Mouse (Mus musculus): ENCODE results near the gene Jazf1. TPM values are rescaled to one million over a fixed set of nuclear protein-coding genes. Genes with fewer than 3 reads are reported as not detected.

Jazf1 gene
- polyA plus RNA-seq, 1 experiment, result 0.27 TPM

DNA sequence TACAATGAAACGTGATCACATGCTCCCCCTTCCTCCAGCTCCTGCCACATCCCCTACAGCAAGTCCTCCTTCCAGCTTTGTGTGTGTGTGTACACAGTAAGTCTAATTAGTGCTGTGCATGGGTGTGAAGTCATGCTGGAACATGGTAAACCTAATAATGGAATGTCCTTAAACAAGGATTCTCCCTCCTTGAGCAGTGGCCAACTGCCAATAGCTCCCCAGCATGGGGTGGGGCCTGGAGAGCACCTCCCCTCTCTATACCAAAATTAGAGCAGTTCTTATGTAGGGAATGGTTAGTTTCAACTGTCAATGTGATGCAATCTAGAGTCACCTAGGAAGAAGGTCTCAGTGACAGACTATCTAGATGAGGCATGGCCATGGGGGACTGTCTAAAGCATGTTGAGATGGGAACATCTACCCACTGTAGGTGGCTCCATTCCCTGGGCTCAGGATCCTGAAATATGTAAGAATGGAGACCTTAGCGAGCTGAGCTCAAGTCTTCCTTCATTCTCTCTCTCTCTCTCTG, 240.6 kb downstream of the Jazf1 start:
- no peak for TF ChIP-seq CTCF (IDR thresholded peaks at IDR 0.05; ENCODE audit: extremely low read depth, insufficient read length, insufficient replicate concordance, low read depth, low read length)
- WGBS, result 86% methylated on average over 2 of the region's 2 CpGs
- Histone ChIP-seq H3K36me3 (ENCODE audit: control insufficient read depth, insufficient read depth, low read length) (no peaks in the 10 kb centered on the region), H3K4me1 (ENCODE audit: control insufficient read depth, insufficient read depth, insufficient read length, low read length) (no peaks in the 10 kb centered on the region), H3K4me3 (ENCODE audit: low read depth, low read length) (no peak overlapping the region), H3K27ac (ENCODE audit: insufficient read depth, low read depth, low read length) (no peak overlapping the region), H3K27me3 (ENCODE audit: control insufficient read depth, insufficient read depth, low read length) (no peaks in the 10 kb centered on the region)

DNA sequence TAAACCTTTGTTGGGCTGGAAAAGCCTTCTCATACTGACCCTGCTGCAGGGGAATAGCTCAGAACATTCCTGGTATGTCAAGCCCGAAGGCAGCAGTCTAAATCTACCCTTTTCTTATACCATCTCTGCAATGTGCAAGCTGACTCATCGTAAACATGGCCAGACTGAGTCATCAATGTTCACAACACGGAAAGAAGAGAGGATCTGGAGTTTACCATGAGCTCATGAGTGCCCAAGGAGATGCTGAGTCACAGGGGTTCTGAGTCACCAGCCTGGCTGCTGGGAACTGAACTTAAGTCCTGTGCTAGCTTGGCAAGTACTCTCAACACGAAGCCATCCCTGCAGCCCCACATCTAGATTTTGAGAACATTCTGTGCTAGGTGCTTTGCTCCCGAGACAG, 242.9 kb downstream of the Jazf1 start:
- H3K27ac ChIP-seq (ENCODE audit: insufficient read depth, low read depth, low read length), result no peak overlapping the region
- H3K27me3 ChIP-seq (ENCODE audit: control insufficient read depth, insufficient read depth, low read length), result no peaks in the 10 kb centered on the region
- no peak for TF ChIP-seq POLR2A (IDR thresholded peaks at IDR 0.05; ENCODE audit: low read depth, low read length)
- TF ChIP-seq CTCF (IDR thresholded peaks at IDR 0.05; ENCODE audit: extremely low read depth, insufficient read length, insufficient replicate concordance, low read depth, low read length), result no peak
- WGBS, result 43% methylated on average over 5 of the region's 5 CpGs
- no peaks in the 10 kb centered on the region for H3K36me3 ChIP-seq (ENCODE audit: control insufficient read depth, insufficient read depth, low read length)
- H3K4me3 ChIP-seq (ENCODE audit: low read depth, low read length), result no peak overlapping the region
- H3K4me1 ChIP-seq (ENCODE audit: control insufficient read depth, insufficient read depth, insufficient read length, low read length), result no peaks in the 10 kb centered on the region

DNA sequence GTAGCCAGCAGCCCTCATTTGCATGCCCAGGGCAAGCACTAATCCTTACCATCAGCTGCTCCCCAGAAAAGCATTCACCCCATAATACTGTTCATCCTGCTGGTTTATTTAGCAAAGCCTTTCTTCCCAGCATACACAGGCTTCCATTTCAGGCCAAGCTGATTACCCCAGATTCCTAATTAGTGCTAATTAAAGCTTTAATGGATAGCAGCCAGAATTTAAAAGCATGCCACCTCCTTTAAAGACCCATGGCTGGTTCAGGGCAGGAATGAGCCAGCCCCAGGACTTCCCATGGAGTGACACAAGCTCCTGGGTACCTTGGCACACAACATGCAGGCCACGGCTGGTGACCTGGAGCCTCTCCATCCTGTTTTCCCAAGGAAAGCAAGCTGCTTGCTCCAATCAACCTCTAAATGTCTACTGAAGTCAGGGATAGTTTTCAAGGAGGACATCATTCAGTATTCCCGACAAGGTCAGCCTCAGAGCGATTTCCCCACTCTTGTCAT, 243.4 kb downstream of the Jazf1 start:
- Histone ChIP-seq H3K36me3 (ENCODE audit: control insufficient read depth, insufficient read depth, low read length) (no peaks in the 10 kb centered on the region), H3K27ac (ENCODE audit: insufficient read depth, low read depth, low read length) (no peak overlapping the region), H3K4me3 (ENCODE audit: low read depth, low read length) (no peak overlapping the region), H3K27me3 (ENCODE audit: control insufficient read depth, insufficient read depth, low read length) (no peaks in the 10 kb centered on the region), H3K4me1 (ENCODE audit: control insufficient read depth, insufficient read depth, insufficient read length, low read length) (no peaks in the 10 kb centered on the region)
- no peak for TF ChIP-seq CTCF (IDR thresholded peaks at IDR 0.05; ENCODE audit: extremely low read depth, insufficient read length, insufficient replicate concordance, low read depth, low read length)
- no peak for TF ChIP-seq POLR2A (IDR thresholded peaks at IDR 0.05; ENCODE audit: low read depth, low read length)
- WGBS, result 84% methylated on average over 3 of the region's 3 CpGs

DNA sequence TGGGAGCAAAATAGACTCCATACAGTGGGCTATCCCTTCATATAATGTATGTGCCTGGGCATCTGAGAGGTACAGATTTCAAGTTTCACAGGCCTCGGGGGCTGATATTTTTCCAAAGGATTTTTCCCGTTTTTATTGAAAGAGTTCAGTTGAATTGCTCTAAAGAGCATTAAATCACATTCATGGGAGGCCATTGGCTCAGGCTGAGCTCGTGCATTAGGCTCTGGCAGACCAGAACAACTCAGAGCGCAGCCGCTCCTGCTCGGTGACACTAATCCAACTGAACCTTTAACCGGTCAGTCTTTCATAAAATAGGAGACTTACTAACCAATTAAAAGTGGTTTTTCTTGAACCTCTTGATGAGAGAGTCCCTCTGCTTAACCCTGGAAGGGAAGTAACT, 245.4 kb downstream of the Jazf1 start:
- 86% methylated on average over 7 of the region's 7 CpGs for WGBS
- Histone ChIP-seq H3K4me1 (ENCODE audit: control insufficient read depth, insufficient read depth, insufficient read length, low read length) (no peaks in the 10 kb centered on the region), H3K36me3 (ENCODE audit: control insufficient read depth, insufficient read depth, low read length) (no peaks in the 10 kb centered on the region), H3K4me3 (ENCODE audit: low read depth, low read length) (no peak overlapping the region), H3K27me3 (ENCODE audit: control insufficient read depth, insufficient read depth, low read length) (no peaks in the 10 kb centered on the region), H3K27ac (ENCODE audit: insufficient read depth, low read depth, low read length) (no peak overlapping the region)
- TF ChIP-seq CTCF (IDR thresholded peaks at IDR 0.05; ENCODE audit: extremely low read depth, insufficient read length, insufficient replicate concordance, low read depth, low read length) (no peak), POLR2A (IDR thresholded peaks at IDR 0.05; ENCODE audit: low read depth, low read length) (no peak)

DNA sequence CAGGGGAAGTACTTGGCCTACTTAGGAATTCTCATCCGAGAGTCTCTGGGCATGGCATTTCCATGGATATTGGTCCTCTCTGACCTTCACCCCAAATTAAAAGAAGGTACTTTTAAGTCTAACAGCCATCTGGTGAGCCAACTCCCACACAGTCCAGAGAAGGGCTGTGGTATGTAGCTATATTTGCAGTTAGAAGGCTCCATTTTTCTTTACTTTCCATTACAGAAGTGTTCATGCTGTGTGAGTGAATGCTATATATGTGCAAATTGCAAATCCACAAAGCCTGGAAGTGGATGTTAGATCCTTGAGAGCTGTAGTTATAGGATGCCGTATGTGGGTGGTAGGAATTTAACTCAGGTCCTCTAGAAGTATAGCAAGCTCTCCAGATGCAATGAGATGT, 245.8 kb downstream of the Jazf1 start:
- no peaks in the 10 kb centered on the region for H3K4me1 ChIP-seq (ENCODE audit: control insufficient read depth, insufficient read depth, insufficient read length, low read length)
- 91% methylated on average over 2 of the region's 2 CpGs for WGBS

DNA sequence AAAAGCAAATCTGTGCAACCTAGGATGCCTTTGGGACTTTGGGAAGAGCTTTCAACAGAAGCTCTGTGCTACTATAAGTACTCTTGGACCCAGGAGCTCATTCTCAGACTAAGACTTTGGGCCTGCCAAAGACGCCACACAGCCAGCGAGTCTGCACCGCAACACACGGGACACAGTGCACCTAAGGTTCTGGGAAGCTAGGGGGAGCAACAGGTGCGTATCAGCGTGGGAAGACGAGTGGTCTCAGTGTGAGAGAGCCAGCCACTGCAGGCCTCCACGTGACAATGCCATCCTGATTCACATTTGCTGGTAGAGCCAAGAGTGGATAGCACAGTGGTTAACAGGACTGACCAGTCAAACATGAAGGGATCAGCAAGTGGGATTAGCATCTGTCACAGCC, 249.1 kb downstream of the Jazf1 start:
- TF ChIP-seq CTCF (IDR thresholded peaks at IDR 0.05; ENCODE audit: extremely low read depth, insufficient read length, insufficient replicate concordance, low read depth, low read length) (no peak), POLR2A (IDR thresholded peaks at IDR 0.05; ENCODE audit: low read depth, low read length) (no peak)
- Histone ChIP-seq H3K27ac (ENCODE audit: insufficient read depth, low read depth, low read length) (no peak overlapping the region), H3K36me3 (ENCODE audit: control insufficient read depth, insufficient read depth, low read length) (no peaks in the 10 kb centered on the region), H3K4me1 (ENCODE audit: control insufficient read depth, insufficient read depth, insufficient read length, low read length) (no peaks in the 10 kb centered on the region), H3K4me3 (ENCODE audit: low read depth, low read length) (no peak overlapping the region), H3K27me3 (ENCODE audit: control insufficient read depth, insufficient read depth, low read length) (no peaks in the 10 kb centered on the region)
- 69% methylated on average over 8 of the region's 8 CpGs for WGBS

More for the DNA sequence above, 245.8 kb downstream of the Jazf1 start:
- H3K4me3 ChIP-seq (ENCODE audit: low read depth, low read length), result no peak overlapping the region
- no peak overlapping the region for H3K27ac ChIP-seq (ENCODE audit: insufficient read depth, low read depth, low read length)
- H3K36me3 ChIP-seq (ENCODE audit: control insufficient read depth, insufficient read depth, low read length), result no peaks in the 10 kb centered on the region
- no peaks in the 10 kb centered on the region for H3K27me3 ChIP-seq (ENCODE audit: control insufficient read depth, insufficient read depth, low read length)
- TF ChIP-seq POLR2A (IDR thresholded peaks at IDR 0.05; ENCODE audit: low read depth, low read length) (no peak), CTCF (IDR thresholded peaks at IDR 0.05; ENCODE audit: extremely low read depth, insufficient read length, insufficient replicate concordance, low read depth, low read length) (no peak)

DNA sequence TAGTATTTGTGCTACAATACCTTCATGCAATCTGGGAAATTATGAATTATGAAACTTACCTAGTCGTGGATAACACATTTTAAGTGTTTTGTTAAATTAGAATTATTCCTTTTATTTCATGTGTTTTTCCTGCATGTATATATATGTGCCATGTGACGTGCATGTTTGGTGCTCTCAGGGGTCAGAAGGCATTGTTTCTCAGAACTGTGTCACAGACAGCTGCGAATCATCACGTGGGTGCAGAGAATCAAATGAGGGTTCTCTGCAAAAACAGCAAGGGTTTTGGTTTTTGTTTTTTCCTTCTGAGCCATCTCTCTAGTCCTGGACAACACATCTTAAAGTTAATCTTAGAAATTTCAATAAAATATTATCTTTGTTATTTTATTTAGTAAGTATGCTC, 250.4 kb downstream of the Jazf1 start:
- no peak for TF ChIP-seq POLR2A (IDR thresholded peaks at IDR 0.05; ENCODE audit: low read depth, low read length)
- no peak for TF ChIP-seq CTCF (IDR thresholded peaks at IDR 0.05; ENCODE audit: extremely low read depth, insufficient read length, insufficient replicate concordance, low read depth, low read length)
- no peaks in the 10 kb centered on the region for H3K27me3 ChIP-seq (ENCODE audit: control insufficient read depth, insufficient read depth, low read length)
- no peak overlapping the region for H3K4me3 ChIP-seq (ENCODE audit: low read depth, low read length)
- WGBS, result 83% methylated on average over 4 of the region's 4 CpGs
- H3K36me3 ChIP-seq (ENCODE audit: control insufficient read depth, insufficient read depth, low read length), result no peaks in the 10 kb centered on the region
- H3K4me1 ChIP-seq (ENCODE audit: control insufficient read depth, insufficient read depth, insufficient read length, low read length), result no peaks in the 10 kb centered on the region
- H3K27ac ChIP-seq (ENCODE audit: insufficient read depth, low read depth, low read length), result no peak overlapping the region
